Mouse (Mus musculus): ENCODE measurements at regions not wholly inside any gene's neighbourhood (a gene's known extent, or its start where the extent isn't known, plus 50 kb on each side); places are given as distances from the start of the nearest gene placed in this dataset.

DNA sequence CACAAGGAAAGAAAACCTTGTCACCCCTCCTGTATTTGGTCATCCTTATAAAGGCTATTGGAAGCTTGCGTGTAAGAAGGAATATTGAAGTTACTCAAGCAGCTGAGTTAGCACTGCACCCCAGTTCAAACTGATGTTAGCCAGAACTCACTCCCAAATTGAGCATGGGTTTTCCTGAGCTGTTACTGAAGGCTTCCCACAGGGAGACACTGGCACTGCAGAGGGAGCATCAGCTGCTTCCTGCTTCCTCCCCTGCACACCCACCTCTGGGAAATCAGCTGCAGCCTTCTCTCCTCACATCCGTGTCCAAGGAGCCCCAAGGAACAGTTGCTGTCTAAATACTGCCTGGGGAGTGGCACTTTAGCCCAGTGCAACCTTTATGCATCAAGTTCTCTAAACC is 163.2 kb upstream of the 1700066M21Rik start:
- Histone ChIP-seq H3K4me2 (no peak overlapping the region), H3K9ac (no peak overlapping the region), H3K4me1 (peaks cover 22% of the 10 kb centered on the region), H3K4me3 (no peak overlapping the region), H3K27ac (replicated peaks) (no peak overlapping the region), H3K27me3 (replicated peaks) (peaks cover 10% of the 10 kb centered on the region), H3K9me3 (no peaks in the 10 kb centered on the region), H3K36me3 (no peaks in the 10 kb centered on the region)
- ATAC-seq (ENCODE audit: extremely low read depth, insufficient number of reproducible peaks, low FRiP score, low TSS enrichment) = no peak
- 51% methylated on average over 2 of the region's 2 CpGs for WGBS

DNA sequence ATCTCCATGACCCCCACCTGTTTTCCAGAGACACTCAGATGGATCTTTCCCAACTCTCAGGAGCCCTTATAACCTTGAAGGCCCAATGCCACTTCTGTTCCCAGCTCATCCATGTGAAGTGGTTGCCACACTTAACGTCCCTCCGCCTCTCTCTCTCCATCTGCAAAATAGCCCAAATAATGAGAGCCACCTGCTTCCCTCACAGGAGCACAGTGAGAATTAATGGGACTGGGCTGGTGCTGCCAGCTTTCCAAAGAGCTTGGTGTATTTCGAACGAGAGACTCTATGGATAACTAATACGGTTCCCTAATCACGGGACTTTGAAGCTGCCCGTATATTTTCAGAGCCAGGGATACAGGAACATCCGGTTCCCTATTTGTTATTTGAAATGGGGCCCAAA is 159.8 kb upstream of the 1700066M21Rik start:
- Histone ChIP-seq H3K9ac (no peak overlapping the region), H3K4me2 (no peak overlapping the region), H3K36me3 (no peaks in the 10 kb centered on the region), H3K9me3 (no peaks in the 10 kb centered on the region), H3K4me1 (peaks cover 17% of the 10 kb centered on the region), H3K27ac (replicated peaks) (no peak overlapping the region), H3K27me3 (replicated peaks) (no peaks in the 10 kb centered on the region), H3K4me3 (no peak overlapping the region)
- 86% methylated on average over 8 of the region's 8 CpGs for WGBS
- ATAC-seq (ENCODE audit: extremely low read depth, insufficient number of reproducible peaks, low FRiP score, low TSS enrichment) = no peak

DNA sequence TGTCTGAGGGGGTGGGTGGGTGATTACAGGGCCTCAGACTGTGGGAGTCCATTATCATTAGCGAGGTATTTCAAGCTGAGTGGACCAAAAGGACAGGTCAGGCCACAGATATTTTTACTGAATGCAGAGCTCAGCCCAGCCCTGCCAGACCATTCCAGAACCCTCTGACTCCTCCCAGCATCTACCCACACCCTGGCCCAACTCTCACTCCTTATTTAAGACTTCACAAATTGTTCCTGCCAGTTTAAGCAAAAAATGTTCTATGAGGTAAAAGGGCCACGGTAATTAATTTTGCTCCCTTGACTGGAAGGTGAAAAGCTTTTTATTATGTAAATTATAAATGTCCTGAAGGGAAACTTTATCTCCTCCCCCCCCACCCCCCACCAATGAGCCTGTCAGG is 159.3 kb upstream of the 1700066M21Rik start:
- Histone ChIP-seq H3K4me3 (no peak overlapping the region), H3K9me3 (no peaks in the 10 kb centered on the region), H3K27ac (replicated peaks) (no peak overlapping the region), H3K27me3 (replicated peaks) (no peaks in the 10 kb centered on the region), H3K9ac (no peak overlapping the region), H3K4me2 (no peak overlapping the region), H3K36me3 (no peaks in the 10 kb centered on the region), H3K4me1 (peaks cover 17% of the 10 kb centered on the region)
- ATAC-seq (ENCODE audit: extremely low read depth, insufficient number of reproducible peaks, low FRiP score, low TSS enrichment) = no peak
- WGBS = 61% methylated on average over 2 of the region's 2 CpGs

DNA sequence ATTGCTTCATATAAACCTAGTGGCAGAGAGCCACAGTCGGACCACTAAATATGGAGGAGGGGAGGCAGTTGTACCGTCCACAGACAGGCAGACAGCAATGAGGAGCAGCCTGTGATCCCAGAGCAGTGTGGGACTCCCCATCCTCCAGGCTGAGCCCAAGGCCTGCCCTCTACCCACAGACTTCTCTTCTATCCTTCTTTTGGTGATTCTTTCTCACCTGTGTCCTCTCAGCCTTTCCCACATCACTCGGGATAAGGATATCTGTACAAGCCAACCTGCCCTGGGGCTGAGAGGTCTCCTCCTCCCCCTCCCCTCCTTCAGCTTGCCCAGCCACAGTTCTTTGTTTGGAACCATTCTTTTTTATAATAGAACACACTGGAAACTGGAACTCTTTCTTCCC is 158.8 kb upstream of the 1700066M21Rik start:
- peaks cover 15% of the 10 kb centered on the region for H3K4me1 ChIP-seq
- ATAC-seq (ENCODE audit: extremely low read depth, insufficient number of reproducible peaks, low FRiP score, low TSS enrichment) = no peak
- WGBS = 60% methylated on average over 3 of the region's 3 CpGs
- no peak overlapping the region for H3K4me3 ChIP-seq
- H3K9me3 ChIP-seq = no peaks in the 10 kb centered on the region
- no peak overlapping the region for H3K4me2 ChIP-seq
- H3K27me3 ChIP-seq (replicated peaks) = no peaks in the 10 kb centered on the region
- H3K9ac ChIP-seq = no peak overlapping the region
- H3K27ac ChIP-seq (replicated peaks) = no peak overlapping the region
- no peaks in the 10 kb centered on the region for H3K36me3 ChIP-seq

DNA sequence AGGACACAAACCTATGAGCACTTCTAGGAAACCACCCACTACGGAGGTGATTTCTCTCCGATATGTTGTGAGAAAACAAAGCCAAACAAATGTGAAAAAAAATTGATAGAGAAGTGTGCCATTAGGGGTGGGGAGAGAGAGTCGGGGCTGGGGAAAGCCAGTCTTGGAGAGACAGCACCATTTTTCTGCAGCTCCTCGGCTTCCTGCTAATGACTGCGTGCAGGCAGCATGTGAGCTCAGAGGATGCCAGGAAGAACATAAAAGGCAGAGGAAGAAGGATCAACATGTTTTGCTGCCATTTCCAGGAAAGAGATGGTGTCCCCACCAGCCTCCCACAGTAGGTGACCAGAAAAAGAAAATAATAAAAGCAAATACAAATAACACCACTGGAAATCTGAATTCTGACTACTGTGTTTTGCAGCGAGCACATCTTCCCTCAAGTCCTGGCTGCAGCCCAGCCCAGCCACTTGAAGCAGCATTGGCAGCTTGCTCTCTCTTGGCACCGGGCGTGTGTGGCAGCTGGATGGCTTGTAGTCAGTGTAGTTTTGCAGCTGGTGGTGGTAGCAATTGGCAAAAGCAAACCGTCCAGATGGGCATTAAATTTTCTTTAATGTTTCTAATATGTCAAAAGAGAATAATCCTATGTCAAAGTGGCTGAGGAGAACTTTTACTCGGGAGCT is 152.9 kb upstream of the 1700066M21Rik start:
- Histone ChIP-seq H3K27ac (replicated peaks) (no peak overlapping the region), H3K4me1 (no peaks in the 10 kb centered on the region), H3K4me2 (no peak overlapping the region), H3K27me3 (replicated peaks) (no peaks in the 10 kb centered on the region), H3K4me3 (no peak overlapping the region), H3K36me3 (no peaks in the 10 kb centered on the region), H3K9me3 (no peaks in the 10 kb centered on the region), H3K9ac (no peak overlapping the region)
- WGBS = 61% methylated on average over 10 of the region's 10 CpGs
- no peak for ATAC-seq (ENCODE audit: extremely low read depth, insufficient number of reproducible peaks, low FRiP score, low TSS enrichment)

DNA sequence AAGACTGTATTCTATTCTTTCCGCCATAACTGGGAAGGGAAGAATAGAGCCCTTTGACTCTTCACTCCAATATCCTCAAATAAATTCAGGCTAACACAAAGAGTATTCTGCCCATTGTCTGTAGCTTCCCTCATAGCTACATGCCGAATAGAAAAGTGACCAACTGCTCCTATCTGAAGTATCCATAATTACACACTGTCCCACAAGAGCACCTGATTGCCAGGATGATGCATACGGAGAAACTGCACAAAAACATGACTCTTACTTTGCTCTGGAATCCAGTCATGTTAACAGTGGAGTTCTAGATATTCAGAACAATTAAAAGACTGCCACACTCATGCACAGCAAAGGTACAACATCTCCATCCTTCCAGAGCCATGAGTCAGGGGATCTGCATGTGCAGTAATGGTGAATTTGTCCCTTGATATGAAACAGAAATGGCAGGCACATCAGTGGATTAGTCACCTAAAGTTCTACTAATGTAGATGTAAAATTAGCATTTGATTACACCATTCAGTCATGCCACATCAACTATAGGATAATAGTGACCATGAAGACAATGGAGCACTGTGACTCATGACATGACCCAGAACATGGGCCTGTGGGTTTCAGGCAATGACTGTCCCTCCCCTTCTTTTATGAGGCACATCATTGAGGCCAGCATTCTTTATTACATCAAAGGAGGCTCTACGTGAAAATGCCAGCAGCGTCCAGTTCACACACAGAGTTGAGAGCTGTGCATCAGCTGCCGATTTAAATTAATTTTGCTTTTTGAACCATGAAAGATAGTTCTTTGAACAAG is 133.6 kb upstream of the 1700066M21Rik start:
- H3K4me2 ChIP-seq = no peak overlapping the region
- WGBS = 72% methylated on average over 6 of the region's 6 CpGs
- H3K9me3 ChIP-seq = no peaks in the 10 kb centered on the region
- no peak overlapping the region for H3K4me3 ChIP-seq
- H3K27me3 ChIP-seq (replicated peaks) = no peaks in the 10 kb centered on the region
- no peak overlapping the region for H3K27ac ChIP-seq (replicated peaks)
- ATAC-seq (ENCODE audit: extremely low read depth, insufficient number of reproducible peaks, low FRiP score, low TSS enrichment) = no peak
- no peaks in the 10 kb centered on the region for H3K36me3 ChIP-seq
- no peaks in the 10 kb centered on the region for H3K4me1 ChIP-seq
- no peak overlapping the region for H3K9ac ChIP-seq

DNA sequence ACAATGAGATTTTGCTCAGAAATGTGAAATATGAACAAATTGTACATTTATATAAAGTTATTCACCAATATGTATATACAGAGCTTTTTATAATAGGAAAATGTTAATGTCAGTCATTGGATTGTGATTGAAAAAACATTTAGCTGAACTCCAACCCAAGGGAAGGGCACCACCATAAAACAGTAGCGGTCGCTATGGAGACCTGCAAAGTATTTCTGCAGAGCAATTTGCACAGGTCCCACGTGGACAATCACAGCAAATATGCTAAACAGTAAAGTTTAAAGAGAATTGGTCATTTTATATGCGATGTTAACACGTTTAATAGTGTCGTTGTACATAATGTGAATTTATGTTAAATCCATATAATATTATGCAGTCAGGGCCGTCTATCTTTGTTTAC is 117.8 kb upstream of the 1700066M21Rik start:
- Histone ChIP-seq H3K27me3 (replicated peaks) (no peaks in the 10 kb centered on the region), H3K4me3 (no peak overlapping the region), H3K4me1 (no peaks in the 10 kb centered on the region), H3K9me3 (no peaks in the 10 kb centered on the region), H3K9ac (no peak overlapping the region), H3K4me2 (no peak overlapping the region), H3K36me3 (no peaks in the 10 kb centered on the region), H3K27ac (replicated peaks) (no peak overlapping the region)
- 72% methylated on average over 7 of the region's 7 CpGs for WGBS
- no peak for ATAC-seq (ENCODE audit: extremely low read depth, insufficient number of reproducible peaks, low FRiP score, low TSS enrichment)

DNA sequence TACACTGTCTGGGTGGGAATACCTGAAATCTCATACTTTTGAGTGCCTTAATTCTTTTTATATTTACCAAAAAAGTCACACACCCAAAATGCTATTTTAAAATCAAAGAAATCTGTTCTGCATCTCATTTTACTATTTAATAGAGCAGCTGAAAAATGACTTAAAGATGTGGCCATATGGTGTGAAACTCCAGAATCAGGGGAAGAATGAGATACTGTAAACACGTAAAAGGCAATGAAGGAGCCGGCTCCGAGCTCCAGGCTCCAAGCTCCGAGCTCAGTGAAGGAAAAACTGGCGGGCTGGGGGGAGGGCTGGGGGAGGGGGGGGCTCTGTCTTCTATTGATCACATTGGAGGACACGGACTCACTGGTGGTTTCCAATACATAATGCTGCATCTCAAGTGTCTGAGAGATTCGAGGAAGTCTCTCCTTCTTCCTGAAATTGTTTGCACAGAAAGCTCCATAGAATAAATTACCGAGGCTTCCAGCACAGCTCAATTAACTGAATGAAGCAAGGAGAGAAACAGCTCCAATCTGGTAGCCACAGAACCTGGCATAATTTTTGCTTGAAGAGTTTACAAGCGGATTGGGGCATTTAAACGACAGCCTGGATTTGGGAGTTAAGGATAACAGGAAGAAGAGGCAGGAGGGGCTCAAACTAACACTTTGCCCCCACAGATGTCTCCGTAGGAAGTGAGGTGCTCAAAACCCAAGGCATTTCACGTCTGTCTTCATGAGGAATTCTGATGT is 112.2 kb upstream of the 1700066M21Rik start:
- Histone ChIP-seq H3K4me1 (peaks cover 6% of the 10 kb centered on the region), H3K4me2 (no peak overlapping the region), H3K36me3 (no peaks in the 10 kb centered on the region), H3K9me3 (no peaks in the 10 kb centered on the region), H3K27ac (replicated peaks) (no peak overlapping the region), H3K4me3 (no peak overlapping the region), H3K9ac (no peak overlapping the region), H3K27me3 (replicated peaks) (peaks cover 7% of the 10 kb centered on the region; the same call in 1 of the 2 replicates)
- 51% methylated on average over 12 of the region's 12 CpGs for WGBS
- ATAC-seq (ENCODE audit: extremely low read depth, insufficient number of reproducible peaks, low FRiP score, low TSS enrichment) = no peak

DNA sequence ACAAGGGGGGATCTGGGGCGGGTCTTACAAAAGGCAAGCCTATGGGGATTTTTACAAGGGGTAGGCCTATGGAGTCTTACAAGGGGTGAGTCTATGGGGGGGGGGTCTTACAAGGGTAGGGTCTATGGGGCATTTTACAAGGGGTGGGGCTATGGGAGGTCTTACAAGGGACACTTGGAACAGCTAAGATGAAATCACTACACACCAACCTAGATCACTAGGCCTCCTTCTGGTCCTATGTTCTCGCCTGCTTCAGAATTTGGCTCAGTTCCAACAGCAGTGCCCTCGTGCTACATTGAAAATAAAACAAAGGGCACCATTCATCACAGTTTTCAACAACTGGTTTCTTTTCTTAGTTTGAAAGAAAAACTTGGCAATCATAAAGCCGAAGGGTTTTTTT is 110.7 kb upstream of the 1700066M21Rik start:
- peaks cover 6% of the 10 kb centered on the region for H3K4me1 ChIP-seq
- peaks cover 7% of the 10 kb centered on the region; the same call in 1 of the 2 replicates for H3K27me3 ChIP-seq (replicated peaks)
- H3K4me2 ChIP-seq = no peak overlapping the region
- H3K9me3 ChIP-seq = no peaks in the 10 kb centered on the region
- WGBS = 37% methylated on average over 4 of the region's 4 CpGs
- no peaks in the 10 kb centered on the region for H3K36me3 ChIP-seq
- H3K4me3 ChIP-seq = no peak overlapping the region
- H3K27ac ChIP-seq (replicated peaks) = no peak overlapping the region
- no peak overlapping the region for H3K9ac ChIP-seq
- ATAC-seq (ENCODE audit: extremely low read depth, insufficient number of reproducible peaks, low FRiP score, low TSS enrichment) = no peak

DNA sequence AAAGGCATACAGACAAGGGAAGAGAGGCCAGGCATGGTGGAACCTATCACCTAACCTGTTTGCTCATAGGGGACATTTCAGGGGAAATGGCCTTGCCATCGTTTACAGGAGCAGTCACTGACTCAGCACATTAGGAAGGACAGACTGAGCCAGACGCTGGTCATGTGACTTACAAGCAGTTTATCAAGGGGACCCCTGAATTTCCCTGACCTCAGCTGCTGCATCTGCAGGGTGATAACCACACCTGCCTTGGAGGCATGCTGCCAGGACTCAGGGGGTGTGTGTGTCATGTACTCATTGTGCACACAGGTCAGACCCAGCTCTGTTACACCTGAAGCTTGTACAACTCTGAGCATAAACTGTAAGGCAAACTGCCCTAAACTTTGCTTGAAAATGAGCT is 109.6 kb upstream of the 1700066M21Rik start:
- 42% methylated on average over 2 of the region's 2 CpGs for WGBS
- H3K9me3 ChIP-seq = no peaks in the 10 kb centered on the region
- no peak overlapping the region for H3K9ac ChIP-seq
- peaks cover 6% of the 10 kb centered on the region for H3K4me1 ChIP-seq
- H3K27me3 ChIP-seq (replicated peaks) = peaks cover 7% of the 10 kb centered on the region; the same call in 1 of the 2 replicates
- no peak overlapping the region for H3K4me3 ChIP-seq
- H3K27ac ChIP-seq (replicated peaks) = no peak overlapping the region
- H3K4me2 ChIP-seq = no peak overlapping the region
- no peaks in the 10 kb centered on the region for H3K36me3 ChIP-seq
- ATAC-seq (ENCODE audit: extremely low read depth, insufficient number of reproducible peaks, low FRiP score, low TSS enrichment) = no peak

DNA sequence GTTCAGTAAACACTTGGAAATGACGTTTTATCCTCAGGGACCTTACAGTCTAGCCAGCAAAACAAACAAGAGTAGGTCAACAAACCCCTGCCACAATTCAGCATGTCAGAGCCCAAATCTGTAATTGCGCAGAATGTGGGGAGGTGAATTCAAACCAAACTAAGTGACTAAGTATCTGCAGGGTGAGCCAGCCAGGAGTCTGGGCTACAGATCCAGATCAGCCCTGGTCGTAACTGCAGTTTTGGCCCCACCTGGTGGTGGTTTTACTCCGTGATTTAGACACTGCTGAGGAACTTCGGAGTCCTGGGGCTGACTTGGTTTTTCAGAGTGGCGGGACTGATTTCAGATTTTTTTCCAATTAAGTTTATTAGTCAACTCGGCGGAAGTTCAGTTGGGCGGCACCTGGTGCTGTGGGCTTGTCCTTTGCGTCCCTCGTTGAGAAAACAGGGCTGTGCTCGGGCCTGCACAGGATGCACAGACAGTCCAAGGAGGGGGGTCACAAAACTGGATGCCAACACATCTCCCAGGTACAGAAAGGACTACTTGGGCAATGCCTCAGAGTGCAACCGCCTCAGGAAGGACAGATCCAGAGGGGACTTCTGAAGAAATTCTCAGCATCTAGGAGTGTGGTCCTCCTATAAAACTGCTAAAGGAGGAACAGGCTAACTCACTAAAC is 107.6 kb upstream of the 1700066M21Rik start:
- H3K27me3 ChIP-seq (replicated peaks) = peaks cover 7% of the 10 kb centered on the region; the same call in 1 of the 2 replicates
- 37% methylated on average over 13 of the region's 13 CpGs for WGBS
- H3K9ac ChIP-seq = no peak overlapping the region
- H3K36me3 ChIP-seq = no peaks in the 10 kb centered on the region
- H3K27ac ChIP-seq (replicated peaks) = no peak overlapping the region
- peaks cover 6% of the 10 kb centered on the region for H3K4me1 ChIP-seq
- H3K9me3 ChIP-seq = no peaks in the 10 kb centered on the region
- H3K4me2 ChIP-seq = no peak overlapping the region
- no peak for ATAC-seq (ENCODE audit: extremely low read depth, insufficient number of reproducible peaks, low FRiP score, low TSS enrichment)
- H3K4me3 ChIP-seq = no peak overlapping the region

Data from heart, embryonic 13.5 days (tissue).